Mouse (Mus musculus) Muller cell, postnatal 12 days (primary cell): ENCODE data around the gene Cnot8.
A peak's percentile ranks its signal among the peaks of the same experiment; 100 is the strongest.
"Not testable (repeated sequence)": the region's sequence is repeated elsewhere in the genome, so short reads cannot be mapped to it uniquely, and the experiment has no call there.

Experiments used
- DNase-seq: peaks from one replicate; pipeline ENCODE4 v3.0.0-alpha.2; 2015; ENCODE audit errors: inconsistent ontology term

The Cnot8 gene

DNA sequence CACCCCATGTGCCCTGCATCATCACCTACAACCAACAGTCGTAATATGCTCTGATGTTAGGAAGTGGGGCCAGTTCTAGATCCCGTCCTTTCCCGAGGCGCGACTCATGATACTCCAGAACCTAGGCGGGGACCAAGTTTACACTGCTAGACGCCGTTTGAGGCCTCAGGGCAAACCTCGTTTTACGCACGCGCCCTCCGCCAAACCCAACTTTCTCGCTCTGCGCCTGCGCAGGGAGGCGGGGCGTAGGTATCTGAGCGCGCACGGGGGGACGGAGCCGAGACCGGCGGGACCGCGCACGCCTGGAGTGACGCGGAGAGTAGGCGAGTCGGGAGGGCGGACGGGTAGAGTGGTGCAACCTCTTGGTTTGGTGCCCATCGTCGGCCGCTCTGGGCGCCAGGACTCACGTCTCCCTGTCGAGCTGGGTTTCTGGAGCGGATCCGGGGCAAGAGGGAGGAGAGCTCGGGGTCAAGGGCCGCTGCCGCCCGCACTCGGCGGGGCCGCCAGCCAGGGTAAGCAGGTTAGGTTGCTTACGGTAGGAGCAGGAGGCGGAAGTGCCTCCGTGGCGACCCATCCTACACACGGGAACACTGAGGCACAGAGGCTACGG is at the start of gene Cnot8:
Gene Cnot8, plus strand, starts transcription at position 457 of the 610 bp plus-strand sequence.
- DNase-seq, result peak; percentile 99

- peak; percentile 30 for DNase-seq
These were observed 46.5 kb upstream of the Cnot8 start for GRCm38 (mm10) chr11:58057455-58057854.

- DNase-seq, result not testable (repeated sequence)
These were observed 44.2 kb upstream of the Cnot8 start for GRCm38 (mm10) chr11:58059752-58060151.

- DNase-seq, result not testable (repeated sequence)
These were observed 42.7 kb upstream of the Cnot8 start for GRCm38 (mm10) chr11:58061218-58061617.

DNA sequence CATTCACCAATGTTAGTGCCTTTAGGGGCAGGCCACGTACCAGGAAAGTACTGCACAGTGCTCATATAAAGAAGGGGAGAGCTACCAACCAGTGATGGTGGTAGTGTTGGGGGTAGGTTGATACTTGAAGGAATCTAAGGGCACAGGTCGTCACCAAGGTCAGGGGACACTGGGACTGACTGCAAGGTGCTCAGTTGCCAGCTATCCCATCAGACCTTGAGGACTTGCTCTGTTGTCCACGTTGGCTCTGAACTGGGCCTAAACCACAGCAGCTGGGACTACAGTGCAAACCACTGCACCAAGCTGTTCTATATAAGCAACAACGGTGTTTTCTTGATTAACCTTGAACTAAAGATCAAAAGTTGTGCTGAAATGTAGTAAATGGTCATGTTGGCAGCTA is 41.4 kb upstream of the Cnot8 start:
- no peak for DNase-seq

DNA sequence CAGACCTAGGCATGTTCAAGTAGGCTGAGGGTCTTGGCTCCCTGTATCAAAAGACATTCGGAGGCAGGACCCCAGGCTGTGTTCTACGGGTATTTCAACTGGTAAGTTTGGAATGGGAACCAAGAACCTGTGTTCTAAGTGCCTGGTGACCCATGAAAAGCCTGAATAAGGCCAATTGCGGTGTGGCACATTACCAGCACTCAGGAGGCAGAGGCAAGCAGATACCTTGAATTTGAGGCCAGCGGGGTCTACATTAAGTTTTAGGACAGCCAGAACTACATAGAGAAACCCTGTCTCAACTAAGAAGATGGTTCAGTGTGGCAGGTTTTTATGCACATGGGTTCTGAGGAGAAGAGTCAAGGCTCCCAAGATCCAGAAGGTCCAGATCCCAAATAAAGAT is 38.9 kb upstream of the Cnot8 start:
- DNase-seq, result no peak

GRCm38 (mm10) chr11:58072978-58073377 is 31.0 kb upstream of the Cnot8 start:
- DNase-seq, result no peak

DNA sequence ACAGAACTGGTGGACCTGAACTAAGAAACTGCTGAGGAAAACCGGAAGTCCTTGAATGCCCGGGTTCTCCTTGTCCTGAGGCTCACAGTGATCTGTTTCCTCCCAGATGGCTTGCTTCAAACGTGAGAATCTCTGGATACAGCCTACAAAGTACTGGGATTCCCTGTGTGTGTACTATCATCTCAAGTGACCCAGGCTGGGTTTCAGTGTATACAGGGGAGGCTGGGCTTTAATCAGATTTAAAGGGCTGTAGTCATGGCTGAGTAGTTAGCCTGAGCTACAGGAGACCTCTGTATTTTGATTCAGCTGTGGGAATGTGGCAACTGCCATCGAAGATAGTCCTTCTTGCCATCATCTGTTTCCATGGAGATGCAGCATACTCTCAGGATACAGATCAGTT is 26.7 kb upstream of the Cnot8 start:
- no peak for DNase-seq

DNA sequence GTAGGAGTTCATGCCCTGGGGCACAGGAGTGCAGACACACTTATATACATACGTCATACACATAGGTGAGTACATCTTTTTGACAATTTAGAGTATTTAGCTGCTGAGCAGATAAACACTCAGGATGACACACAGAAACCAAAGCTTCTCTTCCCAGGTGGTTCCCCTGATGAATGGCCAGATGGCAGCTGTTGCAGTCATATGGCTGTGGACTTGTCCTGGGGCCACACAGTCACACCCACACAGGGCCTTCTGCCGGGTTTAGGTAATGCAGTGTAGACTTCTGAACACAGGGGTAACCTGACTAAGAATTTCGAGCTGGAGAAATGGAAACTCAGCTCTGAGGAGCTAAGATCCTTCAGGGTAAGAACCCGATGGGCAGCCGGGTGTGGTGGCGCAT is 22.2 kb upstream of the Cnot8 start:
- DNase-seq, result no peak

GRCm38 (mm10) chr11:58092541-58092940 is 11.4 kb upstream of the Cnot8 start:
- no peak for DNase-seq

- peak; percentile 70 for DNase-seq
These were observed 10.9 kb upstream of the Cnot8 start, which contains the start of gene Gm12248 for GRCm38 (mm10) chr11:58093021-58093528. Gm12248 (minus strand) TSS chr11:58093134.

GRCm38 (mm10) chr11:58094766-58095165 is 9.2 kb upstream of the Cnot8 start:
- no peak for DNase-seq

GRCm38 (mm10) chr11:58095561-58095960 is 8.4 kb upstream of the Cnot8 start:
- DNase-seq, result no peak

GRCm38 (mm10) chr11:58096160-58096559 is 7.8 kb upstream of the Cnot8 start:
- DNase-seq, result no peak

DNA sequence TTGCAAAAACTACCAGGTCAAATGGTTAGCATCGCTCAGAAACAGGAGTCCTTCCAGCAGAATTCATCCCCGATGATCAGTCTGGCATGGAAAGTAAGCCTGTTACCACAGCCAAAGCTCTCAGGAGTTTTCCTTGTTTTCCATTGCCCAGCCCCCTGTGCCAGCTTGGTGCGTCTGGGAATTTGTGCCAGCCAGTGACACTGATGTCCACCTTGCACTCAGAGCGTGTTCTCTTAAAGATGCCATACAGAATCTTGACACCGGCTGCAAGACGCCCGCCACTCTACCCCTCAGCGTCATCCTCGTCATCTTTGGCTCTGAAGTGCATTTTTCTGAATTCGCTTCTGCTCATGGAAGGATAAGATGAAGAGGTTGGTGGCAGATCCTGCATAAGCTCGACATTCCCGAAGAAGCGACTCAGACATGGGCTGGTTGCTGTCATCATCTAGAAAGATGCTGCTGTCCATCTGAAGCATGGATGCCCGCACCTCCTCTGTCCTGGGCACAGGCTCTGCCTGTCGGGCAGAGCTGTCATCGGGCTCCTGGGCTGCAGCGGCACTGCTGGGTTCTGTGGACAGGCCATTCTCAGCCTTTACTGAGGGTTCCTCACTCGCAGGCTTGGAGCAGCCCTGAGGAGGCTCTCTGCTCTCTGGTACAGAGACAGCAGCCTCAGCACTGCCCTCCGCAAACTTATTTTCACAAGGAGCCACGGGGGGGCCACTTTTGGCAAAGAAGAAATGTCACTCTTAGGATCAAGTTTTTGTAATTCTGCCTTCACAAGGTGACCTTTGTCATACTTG is 6.9 kb upstream of the Cnot8 start:
- DNase-seq, result peak; percentile 34

GRCm38 (mm10) chr11:58097621-58098365 is 6.2 kb upstream of the Cnot8 start:
- no peak for DNase-seq

- not testable (repeated sequence) for DNase-seq
These were observed 5.6 kb upstream of the Cnot8 start for GRCm38 (mm10) chr11:58098366-58098720.

DNA sequence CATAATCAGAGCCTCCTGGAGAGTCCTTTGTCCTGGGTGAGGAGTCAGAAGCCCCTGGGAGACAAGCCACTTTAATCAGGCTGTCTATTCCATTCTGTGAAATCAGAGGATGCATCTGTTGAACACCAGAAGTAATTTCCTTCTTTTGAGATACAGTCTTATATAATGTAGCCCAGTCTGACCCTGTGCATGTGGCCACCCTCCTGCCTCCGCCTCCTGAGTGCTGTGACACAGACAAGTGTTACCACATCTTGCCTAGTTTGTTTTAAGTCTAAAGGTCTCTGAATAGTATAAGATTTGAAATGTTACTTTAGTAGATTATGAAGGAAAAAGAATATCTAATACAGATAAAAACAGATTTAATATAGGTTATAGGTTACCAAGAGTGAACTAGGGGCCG is 3.9 kb upstream of the Cnot8 start:
- DNase-seq, result no peak

DNA sequence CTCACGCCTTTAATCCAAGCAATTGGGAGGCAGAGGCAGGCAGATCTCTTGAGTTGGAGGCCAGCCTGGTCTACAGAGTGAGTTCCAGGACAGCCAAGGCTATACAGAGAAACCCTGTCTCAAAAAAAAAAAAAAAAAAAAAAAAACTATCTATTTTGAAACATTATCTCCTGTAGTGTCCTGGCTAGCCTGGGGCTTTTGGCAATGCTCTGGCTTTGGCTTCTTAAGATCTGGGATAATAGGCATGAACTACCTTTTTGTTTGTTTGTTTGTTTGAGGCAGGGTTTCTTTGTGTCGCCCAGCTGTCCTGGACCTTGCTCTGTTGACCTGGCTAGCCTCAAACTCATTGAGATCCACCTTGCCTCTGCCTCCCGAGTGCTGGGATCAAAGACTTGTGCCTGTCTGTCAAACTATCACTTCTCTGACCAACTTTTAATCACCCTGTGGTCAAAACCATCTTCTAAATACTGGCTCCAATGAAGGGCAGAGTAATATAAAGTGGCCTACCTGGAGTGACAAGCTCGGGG is 2.7 kb upstream of the Cnot8 start:
- no peak for DNase-seq

DNA sequence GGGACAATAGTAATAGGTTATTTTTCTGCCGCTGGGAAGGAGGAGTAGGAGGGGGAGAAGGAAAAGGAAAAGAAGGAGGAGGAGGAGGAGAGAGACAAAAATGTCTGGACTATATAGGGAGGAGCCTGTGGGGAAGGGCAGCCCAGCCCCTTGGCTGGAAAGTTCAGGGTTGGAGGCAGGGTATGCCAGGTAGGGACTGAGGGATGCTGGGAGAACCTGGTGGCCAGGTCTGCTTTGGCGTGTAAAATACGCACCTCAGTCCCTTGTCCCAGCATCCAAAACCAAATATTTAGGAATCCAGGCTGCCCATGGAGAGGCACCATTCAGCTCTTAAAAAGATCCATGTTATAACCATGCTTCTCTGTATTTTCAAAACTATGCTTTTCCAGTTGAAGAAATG is 1.8 kb upstream of the Cnot8 start:
- DNase-seq, result no peak

- DNase-seq, result no peak
These were observed 1.2 kb upstream of the Cnot8 start for GRCm38 (mm10) chr11:58102581-58103343.

DNA sequence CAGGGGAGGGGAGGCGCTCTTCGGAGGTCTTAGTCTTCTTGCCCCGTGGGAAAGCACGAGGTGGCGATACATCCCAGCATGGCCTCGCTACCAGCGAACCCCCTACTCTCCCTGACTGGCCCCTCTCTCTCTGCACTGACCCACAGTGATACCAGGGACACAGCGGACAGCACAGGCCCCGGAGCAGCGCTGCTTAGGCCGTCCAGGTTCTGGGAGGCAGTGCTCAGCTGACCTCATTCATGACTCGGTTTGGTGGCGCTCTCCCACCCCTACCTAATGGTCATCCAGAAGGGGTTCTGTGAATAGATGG is 654 bp upstream of the Cnot8 start:
- DNase-seq, result no peak
